8 mouse cellular contexts compared by ENCODE assay signal in the genomic region with DNA sequence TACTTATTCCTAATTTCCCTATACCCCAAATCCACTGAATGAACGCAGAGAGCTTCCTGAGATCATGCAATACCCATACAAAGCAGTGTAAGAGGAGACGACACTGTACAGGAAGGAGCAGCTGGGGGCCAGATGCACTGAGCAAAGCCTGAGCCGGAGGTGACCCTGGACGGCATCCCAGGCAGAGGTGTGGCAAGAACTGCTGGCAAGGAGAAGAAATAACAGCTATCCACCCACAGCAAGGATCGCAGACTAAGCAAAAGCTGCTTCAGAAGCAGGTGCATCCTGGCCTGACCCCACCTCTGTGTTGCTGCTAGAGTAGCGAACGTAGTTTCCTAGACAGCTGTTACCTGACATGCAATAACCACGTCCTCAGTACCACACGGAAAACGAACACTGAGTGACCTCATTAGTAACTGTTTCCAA. TPM values are rescaled to one million over a fixed set of nuclear protein-coding genes. Genes with fewer than 3 reads are reported as not detected.
A peak's percentile ranks its signal among the peaks of the same experiment; 100 is the strongest.
DNase-seq lines count a peak whose midpoint lies in the region; ATAC-seq lines count a peak whose summit lies in the region.

No protein-coding gene starts in this region.

- 0 out of 2 replicates have a peak, but pooled peaks have one; percentile 34 for ATAC-seq in hindbrain, embryonic 15.5 days (ENCODE audit: low FRiP score, low read depth)
- no peak for ATAC-seq in hindbrain, embryonic 11.5 days (ENCODE audit: low FRiP score)

- H3K4me1 ChIP-seq in hindbrain, embryonic 15.5 days (replicated peaks) = no peaks in the 10 kb centered on the region
- no peaks in the 10 kb centered on the region for H3K4me1 ChIP-seq in hindbrain, embryonic 11.5 days (replicated peaks; ENCODE audit: control insufficient read depth, insufficient read depth, low read length)

- intact Hi-C loops in heart, postnatal 36 days (cut with DNase I) = no loop called here

- H3K27ac ChIP-seq in hindbrain, embryonic 15.5 days (replicated peaks) = no peak overlapping the region
- H3K27ac ChIP-seq in hindbrain, embryonic 11.5 days (ENCODE audit: low read depth, low read length) = no peak overlapping the region

- H3K9me3 ChIP-seq in hindbrain, embryonic 15.5 days = no peaks in the 10 kb centered on the region
- H3K9me3 ChIP-seq in hindbrain, embryonic 11.5 days (ENCODE audit: control insufficient read depth, low read length) = no peaks in the 10 kb centered on the region

- 66% methylated on average over 10 of the region's 10 CpGs for WGBS in hindbrain, embryonic 15.5 days
- WGBS in hindbrain, embryonic 11.5 days = 73% methylated on average over 10 of the region's 10 CpGs

- no peaks in the 10 kb centered on the region for H3K27me3 ChIP-seq in hindbrain, embryonic 15.5 days
- no peaks in the 10 kb centered on the region for H3K27me3 ChIP-seq in hindbrain, embryonic 11.5 days (ENCODE audit: control insufficient read depth, insufficient read depth, low read length)

- no peak overlapping the region for H3K9ac ChIP-seq in hindbrain, embryonic 15.5 days
- no peak overlapping the region for H3K9ac ChIP-seq in hindbrain, embryonic 11.5 days (ENCODE audit: low read depth, low read length)

- no peak overlapping the region for H3K4me2 ChIP-seq in hindbrain, embryonic 15.5 days
- H3K4me2 ChIP-seq in hindbrain, embryonic 11.5 days (replicated peaks; ENCODE audit: low read depth, low read length) = no peak overlapping the region

- H3K36me3 ChIP-seq in hindbrain, embryonic 15.5 days = peaks cover 10% of the 10 kb centered on the region
- H3K36me3 ChIP-seq in hindbrain, embryonic 11.5 days (ENCODE audit: control insufficient read depth, insufficient read depth, low read length) = no peaks in the 10 kb centered on the region

- H3K4me3 ChIP-seq in hindbrain, embryonic 15.5 days = no peak overlapping the region
- H3K4me3 ChIP-seq in hindbrain, embryonic 11.5 days (ENCODE audit: low read depth, low read length) = no peak overlapping the region

- no peak for DNase-seq in hindbrain, embryonic 11.5 days (ENCODE audit: low spot score)
- DNase-seq in adrenal gland, postnatal 25 days = peak; percentile 49
- peak; percentile 52 to 54 for DNase-seq in heart, postnatal 36 days
- DNase-seq in naive thymus-derived CD4-positive, alpha-beta T cell, adult 2 months (ENCODE audit: low read depth) = peak; percentile 37
- DNase-seq in layer of hippocampus, adult 11-12 months (ENCODE audit: low spot score) = no peak
- no peak for DNase-seq in urinary bladder, adult 18-20 months (ENCODE audit: low spot score in 2 of 2)
- DNase-seq in left cerebral cortex, adult 18-20 months (ENCODE audit: low spot score in 2 of 2) = no peak

RNA-seq across cellular contexts. Expression of a gene that starts 39.1 kb away (rescaled TPM):
- 43.8 and 46.4 TPM in 2 replicates for polyA plus RNA-seq in hindbrain, embryonic 15.5 days (2015; fragmentation: Nextera tagmentation; extraction: Ambion mirVana)
- polyA plus RNA-seq in hindbrain, embryonic 11.5 days (2014; fragmentation: Nextera tagmentation; extraction: Ambion mirVana) = 54.2 and 54.7 TPM in 2 replicates
- total RNA-seq in adrenal gland, postnatal 25 days (2021) = 99.4 and 105 TPM in 2 replicates
- 10 to 100 TPM; 65.3 to 66.5 TPM for total RNA-seq in heart, postnatal 36 days (2021)
- total RNA-seq in left cerebral cortex, adult 18-20 months (2021) = 10 to 100 TPM; 20.7 to 21.1 TPM

RNA-seq across cellular contexts. Expression of a gene that starts 39.4 kb away (rescaled TPM):
- 3.7 TPM in 2 replicates for polyA plus RNA-seq in hindbrain, embryonic 15.5 days (2015; fragmentation: Nextera tagmentation; extraction: Ambion mirVana)
- polyA plus RNA-seq in hindbrain, embryonic 11.5 days (2014; fragmentation: Nextera tagmentation; extraction: Ambion mirVana) = 8.2 and 9.8 TPM in 2 replicates
- 14.7 and 17.7 TPM in 2 replicates for total RNA-seq in adrenal gland, postnatal 25 days (2021)
- 1 to 10 TPM in 1 of 2 experiments, under 1 TPM in 1; 0.76 to 1.9 TPM for total RNA-seq in heart, postnatal 36 days (2021)
- total RNA-seq in left cerebral cortex, adult 18-20 months (2021) = 1 to 10 TPM; 3.6 to 4.9 TPM

RNA-seq across cellular contexts. Expression of a gene that starts 54.9 kb away (rescaled TPM):
- 34.4 and 37.9 TPM in 2 replicates for polyA plus RNA-seq in hindbrain, embryonic 15.5 days (2015; fragmentation: Nextera tagmentation; extraction: Ambion mirVana)
- 8.3 and 9.5 TPM in 2 replicates for polyA plus RNA-seq in hindbrain, embryonic 11.5 days (2014; fragmentation: Nextera tagmentation; extraction: Ambion mirVana)
- total RNA-seq in adrenal gland, postnatal 25 days (2021) = 16.3 and 18.1 TPM in 2 replicates
- total RNA-seq in heart, postnatal 36 days (2021) = 10 to 100 TPM; 19.7 to 20.3 TPM
- 10 to 100 TPM; 58.8 to 67.3 TPM for total RNA-seq in left cerebral cortex, adult 18-20 months (2021)

Comparison
In these comparisons a context has a peak if more than half of its experiments do, and no peak if none do; other contexts are left out.
1. DNase-seq: peak in adrenal gland, postnatal 25 days (single experiment), heart, postnatal 36 days (2 of 2) and naive thymus-derived CD4-positive, alpha-beta T cell, adult 2 months (single experiment); none in hindbrain, embryonic 11.5 days (single experiment), layer of hippocampus, adult 11-12 months (single experiment), urinary bladder, adult 18-20 months (0 of 2) and left cerebral cortex, adult 18-20 months (0 of 2).